Mouse (Mus musculus) spleen, adult 2 months (tissue): ENCODE results near the gene Sh3gl2.

ENCODE experiments used
- CTCF ChIP-seq: fragments of 200-500 bp; IDR thresholded peaks from 2 replicates; pipeline ENCODE4 v1.5.1; 2011; ENCODE audit warnings: mild to moderate bottlenecking, inconsistent platforms; ENCODE audit not compliant: insufficient read depth, insufficient read length, insufficient replicate concordance; ENCODE audit errors: extremely low read depth
- POLR2A ChIP-seq: fragments of 200-500 bp; IDR thresholded peaks from 2 replicates; pipeline ENCODE4 v1.6.1; 2011; ENCODE audit warnings: low read depth, low read length, inconsistent platforms

- no peak for TF ChIP-seq POLR2A
- no peak for TF ChIP-seq CTCF
These were observed 86.4 kb downstream of the Sh3gl2 start for GRCm38 (mm10) chr4:85291296-85291695.
